Mouse (Mus musculus) kidney, embryonic 15.5 days (tissue): ENCODE results near the gene Naa35. TPM values are rescaled to one million over a fixed set of nuclear protein-coding genes. Genes with fewer than 3 reads are reported as not detected.

Experiments used
- ATAC-seq: fragments of 200-750 bp; cut with Nextera tagmentation; replicated peaks from 2 replicates; pipeline ENCODE4 v1.8.0; 2017; ENCODE audit warnings: moderate TSS enrichment; ENCODE audit not compliant: low FRiP score
- H3K27ac ChIP-seq: fragments of 300-500 bp; sonication (generic); 2 replicates; pipeline ENCODE4 v1.5.1; 2015; ENCODE audit warnings: mild to moderate bottlenecking, inconsistent platforms
- H3K27me3 ChIP-seq: fragments of 300-500 bp; sonication (generic); 2 replicates; pipeline ENCODE4 v1.6.1; 2015; ENCODE audit warnings: inconsistent platforms
- H3K36me3 ChIP-seq: fragments of 300-500 bp; sonication (generic); 2 replicates; pipeline ENCODE4 v1.6.1; 2015; ENCODE audit warnings: inconsistent platforms
- H3K4me1 ChIP-seq: fragments of 300-500 bp; sonication (generic); 2 replicates; pipeline ENCODE4 v1.6.1; 2015; ENCODE audit warnings: inconsistent platforms
- H3K4me2 ChIP-seq: fragments of 300-500 bp; sonication (generic); 2 replicates; pipeline ENCODE4 v1.6.1; 2015; ENCODE audit warnings: moderate library complexity, mild to moderate bottlenecking, inconsistent platforms
- H3K4me3 ChIP-seq: fragments of 300-500 bp; sonication (generic); replicated peaks from 2 replicates; pipeline ENCODE4 v1.5.1; 2015; ENCODE audit warnings: mild to moderate bottlenecking, inconsistent platforms
- H3K9ac ChIP-seq: fragments of 300-500 bp; sonication (generic); 2 replicates; pipeline ENCODE4 v1.6.1; 2015; ENCODE audit warnings: mild to moderate bottlenecking, inconsistent platforms
- H3K9me3 ChIP-seq: fragments of 300-500 bp; sonication (generic); replicated peaks from 2 replicates; pipeline ENCODE4 v1.6.1; 2016; ENCODE audit warnings: inconsistent platforms
- WGBS: fragments of 180-500 bp; shearing (Covaris S2); methylation state at CpG from one replicate; pipeline ENCODE4 v1.1.7; 2015; ENCODE audit warnings: mixed read lengths; 5-methylcytosine and 5-hydroxymethylcytosine counted together
- polyA plus RNA-seq: library from polyadenylated mRNA; unstranded; fragments of >200 nt; fragmentation: Nextera tagmentation; extraction: Ambion mirVana; gene quantifications from 2 replicates; pipeline ENCODE4 v1.2.1, GENCODE M21; 2015

Gene Naa35
- polyA plus RNA-seq, 1 experiment from 2014 or later = 101 TPM

DNA sequence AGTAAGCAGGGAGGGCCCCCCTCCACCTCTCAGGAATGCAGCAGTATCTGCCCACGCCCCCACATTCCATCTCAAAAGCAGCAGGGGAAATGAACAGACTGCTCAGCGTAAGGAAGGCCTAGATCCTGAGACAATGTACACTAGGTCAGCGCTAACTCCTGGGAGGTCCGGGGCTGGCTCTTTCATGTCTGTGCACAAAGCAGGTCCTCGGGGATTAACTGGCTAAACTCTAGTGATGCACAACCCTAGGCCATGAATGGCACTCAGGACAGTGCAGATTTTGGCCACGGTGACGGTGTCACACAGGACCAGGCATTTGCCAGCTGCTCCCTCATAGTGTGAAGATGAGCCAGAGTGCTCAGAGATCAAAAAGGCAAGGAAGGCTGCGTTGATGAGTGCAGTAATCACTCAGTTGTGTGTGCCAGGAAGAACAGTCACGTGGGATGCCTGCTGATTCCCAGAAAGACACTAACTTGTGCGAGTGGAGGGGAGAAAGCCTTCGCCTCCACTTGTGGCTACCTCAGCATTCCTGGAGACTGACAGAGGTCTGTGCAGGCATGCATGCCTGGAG is 61.7 kb downstream of the Naa35 start:
- H3K4me3 ChIP-seq = no peak overlapping the region
- H3K9ac ChIP-seq = no peak overlapping the region
- peak overlapping the region; percentile 52 for H3K27ac ChIP-seq
- H3K4me1 ChIP-seq = peaks cover 38% of the 10 kb centered on the region
- H3K4me2 ChIP-seq = no peak overlapping the region
- peaks cover 19% of the 10 kb centered on the region for H3K36me3 ChIP-seq
- H3K27me3 ChIP-seq = no peaks in the 10 kb centered on the region
- peak; percentile 69 for ATAC-seq
- H3K9me3 ChIP-seq = no peaks in the 10 kb centered on the region
- WGBS = 52% methylated on average over 11 of the region's 11 CpGs

DNA sequence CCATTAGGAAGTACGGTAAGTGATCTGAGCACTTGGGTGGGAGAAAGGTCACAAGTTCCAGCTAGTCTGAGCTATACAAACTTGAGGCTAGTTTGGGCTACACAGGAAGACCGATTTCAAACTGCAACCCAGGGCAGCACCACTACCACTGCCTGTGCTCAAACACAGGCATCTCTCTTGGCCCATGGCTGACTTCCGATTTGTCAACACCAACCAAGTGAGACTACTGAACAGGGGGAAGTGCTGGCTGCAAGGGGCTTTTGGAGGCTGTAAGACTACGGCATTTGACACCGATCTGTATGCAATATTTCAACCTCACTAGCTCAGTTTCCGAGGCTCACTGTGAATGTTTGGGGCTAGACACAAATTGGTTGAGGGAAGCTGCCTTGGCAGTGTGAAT is 62.4 kb downstream of the Naa35 start:
- H3K4me3 ChIP-seq = no peak overlapping the region
- no peak for ATAC-seq
- peaks cover 16% of the 10 kb centered on the region for H3K36me3 ChIP-seq
- no peak overlapping the region for H3K4me2 ChIP-seq
- no peaks in the 10 kb centered on the region for H3K27me3 ChIP-seq
- no peaks in the 10 kb centered on the region for H3K9me3 ChIP-seq
- peak overlapping the region; percentile 52; the same call in 1 of the 2 replicates for H3K27ac ChIP-seq
- WGBS = 72% methylated on average over 6 of the region's 6 CpGs
- peaks cover 42% of the 10 kb centered on the region for H3K4me1 ChIP-seq
- no peak overlapping the region for H3K9ac ChIP-seq

DNA sequence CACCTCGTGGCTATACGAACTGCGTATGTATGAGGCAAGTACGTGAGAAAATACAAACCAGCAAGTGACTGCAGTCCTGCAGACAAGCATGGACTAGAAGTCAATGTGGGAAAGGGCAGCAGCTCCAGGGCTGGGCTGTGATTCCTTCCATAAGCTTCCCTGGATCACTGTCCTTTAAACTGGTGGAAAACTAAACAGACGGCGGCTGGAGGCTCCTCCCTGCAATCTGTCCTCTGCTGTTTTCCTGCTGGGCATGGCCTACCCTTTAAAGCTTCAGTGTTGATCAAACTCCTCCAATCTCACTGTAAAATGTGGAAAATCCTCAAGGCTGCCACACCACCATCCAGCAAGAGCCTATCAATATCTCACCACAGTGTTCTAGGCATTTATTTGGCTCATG is 63.5 kb downstream of the Naa35 start:
- Histone ChIP-seq H3K4me1 (peaks cover 54% of the 10 kb centered on the region), H3K27ac (no peak overlapping the region), H3K36me3 (peaks cover 12% of the 10 kb centered on the region), H3K4me2 (no peak overlapping the region), H3K9me3 (no peaks in the 10 kb centered on the region), H3K9ac (no peak overlapping the region), H3K27me3 (no peaks in the 10 kb centered on the region), H3K4me3 (no peak overlapping the region)
- 92% methylated on average over 6 of the region's 6 CpGs for WGBS
- ATAC-seq = no peak

DNA sequence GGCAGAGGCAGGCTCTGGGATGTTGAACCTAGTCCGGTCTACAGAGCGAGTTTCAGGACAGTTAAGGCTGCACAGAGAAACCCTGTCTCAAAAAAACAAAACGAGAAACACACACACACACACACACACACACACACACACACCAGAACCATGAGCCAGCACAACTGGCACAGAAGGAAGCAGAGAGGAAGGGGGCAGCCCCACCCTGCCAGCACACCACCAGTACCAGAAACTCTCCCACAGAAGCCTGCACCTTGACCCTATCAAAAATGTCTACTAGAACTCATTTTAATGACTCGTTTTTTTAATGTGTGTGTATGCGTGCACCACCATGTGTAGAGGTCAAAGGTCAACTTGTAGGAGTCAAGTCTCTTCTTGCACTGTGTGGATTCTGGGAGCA is 64.7 kb downstream of the Naa35 start:
- no peak overlapping the region for H3K9ac ChIP-seq
- H3K4me3 ChIP-seq = no peak overlapping the region
- no peak overlapping the region for H3K27ac ChIP-seq
- H3K4me2 ChIP-seq = no peak overlapping the region
- WGBS = 68% methylated on average over 5 of the region's 5 CpGs
- no peak for ATAC-seq
- peaks cover 61% of the 10 kb centered on the region for H3K4me1 ChIP-seq
- no peaks in the 10 kb centered on the region for H3K27me3 ChIP-seq
- peaks cover 11% of the 10 kb centered on the region for H3K36me3 ChIP-seq
- no peaks in the 10 kb centered on the region for H3K9me3 ChIP-seq

DNA sequence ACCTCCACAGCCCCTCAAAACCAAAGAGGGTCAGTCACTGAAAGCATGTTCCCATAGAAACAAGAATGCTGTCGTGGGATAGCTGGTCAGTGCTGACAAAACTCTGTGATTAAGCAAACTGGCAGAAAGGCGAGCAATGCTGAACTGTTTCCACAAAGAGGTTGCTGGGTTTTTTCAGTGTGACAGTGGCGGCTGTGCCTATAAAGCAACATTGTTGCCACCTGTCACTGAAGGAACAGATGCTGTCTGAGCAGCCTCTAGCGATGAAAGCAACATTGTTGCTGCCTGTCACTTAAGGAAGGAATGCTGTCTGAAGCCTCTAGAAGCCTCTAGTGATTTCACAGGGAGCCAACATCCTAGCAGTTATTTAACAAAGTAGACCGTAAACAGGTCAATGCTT is 67.6 kb downstream of the Naa35 start:
- 35% methylated on average over 5 of the region's 5 CpGs for WGBS
- no peak overlapping the region for H3K9ac ChIP-seq
- ATAC-seq = no peak

DNA sequence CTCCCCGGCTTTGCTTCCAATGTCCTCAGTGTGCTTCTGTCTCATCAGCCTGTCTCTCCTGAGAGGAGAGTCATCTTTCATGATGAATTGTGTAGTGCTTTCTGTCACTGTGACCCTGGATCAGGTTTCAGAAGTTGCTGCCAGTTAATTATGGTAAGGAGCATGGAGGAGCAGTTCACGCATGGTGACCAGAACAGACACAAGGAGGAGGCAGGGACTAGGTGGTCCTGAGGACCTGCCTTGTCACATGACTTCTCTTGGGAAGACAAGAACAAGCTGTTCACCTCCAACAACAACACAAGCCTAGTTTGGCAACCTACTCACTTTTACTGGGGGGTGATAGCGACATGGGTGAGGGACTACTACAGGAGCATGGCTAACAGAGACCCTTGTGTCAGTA is 68.1 kb downstream of the Naa35 start:
- H3K4me2 ChIP-seq = no peak overlapping the region
- ATAC-seq = peak; percentile 61

More for the DNA sequence above, 67.6 kb downstream of the Naa35 start:
- Histone ChIP-seq H3K4me3 (no peak overlapping the region), H3K27ac (no peak overlapping the region), H3K4me2 (no peak overlapping the region), H3K9me3 (no peaks in the 10 kb centered on the region), H3K36me3 (peaks cover 7% of the 10 kb centered on the region), H3K4me1 (peaks cover 50% of the 10 kb centered on the region), H3K27me3 (no peaks in the 10 kb centered on the region)

DNA sequence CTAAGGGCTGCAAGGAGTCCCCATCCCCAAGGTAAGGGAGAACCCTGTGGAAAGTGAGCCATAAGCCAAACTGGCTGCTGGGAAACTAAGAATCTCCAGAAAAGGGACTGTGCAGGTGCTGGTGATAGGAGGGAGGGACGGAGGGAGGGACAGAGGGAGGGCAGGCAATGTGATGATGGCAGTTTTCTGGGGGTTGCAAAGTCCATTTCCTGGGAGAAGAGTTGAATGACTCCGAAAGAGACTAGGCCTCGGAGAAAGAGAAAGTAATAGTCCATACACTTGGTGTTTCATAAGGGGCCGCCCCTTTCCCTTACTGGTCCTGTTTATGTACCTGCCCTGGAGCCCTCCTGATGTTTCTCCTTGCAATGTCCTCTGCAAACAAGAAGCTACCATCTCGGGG is 69.4 kb downstream of the Naa35 start:
- H3K36me3 ChIP-seq = peaks cover 5% of the 10 kb centered on the region
- H3K9me3 ChIP-seq = no peaks in the 10 kb centered on the region
- H3K27ac ChIP-seq = no peak overlapping the region
- H3K4me2 ChIP-seq = no peak overlapping the region
- no peaks in the 10 kb centered on the region for H3K27me3 ChIP-seq
- H3K9ac ChIP-seq = no peak overlapping the region
- no peak for ATAC-seq
- 90% methylated on average over 5 of the region's 5 CpGs for WGBS
- H3K4me1 ChIP-seq = peaks cover 50% of the 10 kb centered on the region
- no peak overlapping the region for H3K4me3 ChIP-seq

More for the DNA sequence above, 68.1 kb downstream of the Naa35 start:
- no peak overlapping the region for H3K9ac ChIP-seq
- H3K27me3 ChIP-seq = no peaks in the 10 kb centered on the region
- peaks cover 10% of the 10 kb centered on the region for H3K36me3 ChIP-seq
- H3K4me1 ChIP-seq = peaks cover 50% of the 10 kb centered on the region
- no peaks in the 10 kb centered on the region for H3K9me3 ChIP-seq
- WGBS = 36% methylated on average over 3 of the region's 3 CpGs
- H3K4me3 ChIP-seq = no peak overlapping the region
- 0 out of 2 replicates have a peak overlapping the region, but pooled peaks have one; percentile 7 for H3K27ac ChIP-seq

DNA sequence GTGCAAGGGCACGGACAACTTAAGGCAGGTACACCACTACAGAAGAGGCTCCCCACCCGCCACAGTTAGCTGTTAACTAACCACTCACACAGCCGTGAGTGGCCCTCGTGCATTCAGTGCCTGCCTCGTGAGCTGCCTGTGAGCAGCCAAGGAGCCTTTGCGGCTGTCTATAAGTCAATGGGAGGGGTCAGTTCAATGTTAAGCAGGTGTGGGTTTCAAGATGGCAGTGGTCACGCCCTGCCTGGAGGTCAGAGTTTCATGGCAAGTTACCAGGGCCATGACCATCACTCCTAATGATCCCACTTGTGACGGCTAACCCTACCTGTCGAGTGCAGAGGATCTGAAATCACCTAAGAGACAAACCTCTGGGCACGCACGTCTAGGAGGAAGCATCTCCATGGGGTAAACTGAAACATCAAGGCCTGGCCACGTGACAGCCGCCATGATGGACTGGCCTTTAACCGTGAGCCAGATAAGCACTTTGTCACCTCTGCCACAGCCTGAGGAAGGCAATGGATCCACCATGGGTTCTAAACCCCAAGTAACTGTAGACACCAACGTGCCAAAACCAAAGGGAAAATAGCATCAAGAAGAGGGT is 70.8 kb downstream of the Naa35 start:
- H3K27ac ChIP-seq = no peak overlapping the region
- peaks cover 40% of the 10 kb centered on the region for H3K4me1 ChIP-seq
- no peaks in the 10 kb centered on the region for H3K9me3 ChIP-seq
- ATAC-seq = no peak
- no peak overlapping the region for H3K4me2 ChIP-seq
- WGBS = 94% methylated on average over 15 of the region's 15 CpGs
- no peaks in the 10 kb centered on the region for H3K27me3 ChIP-seq
- H3K9ac ChIP-seq = no peak overlapping the region
- 0 out of 2 replicates have a peak, but pooled peaks cover 5% of the 10 kb centered on the region for H3K36me3 ChIP-seq
- no peak overlapping the region for H3K4me3 ChIP-seq

DNA sequence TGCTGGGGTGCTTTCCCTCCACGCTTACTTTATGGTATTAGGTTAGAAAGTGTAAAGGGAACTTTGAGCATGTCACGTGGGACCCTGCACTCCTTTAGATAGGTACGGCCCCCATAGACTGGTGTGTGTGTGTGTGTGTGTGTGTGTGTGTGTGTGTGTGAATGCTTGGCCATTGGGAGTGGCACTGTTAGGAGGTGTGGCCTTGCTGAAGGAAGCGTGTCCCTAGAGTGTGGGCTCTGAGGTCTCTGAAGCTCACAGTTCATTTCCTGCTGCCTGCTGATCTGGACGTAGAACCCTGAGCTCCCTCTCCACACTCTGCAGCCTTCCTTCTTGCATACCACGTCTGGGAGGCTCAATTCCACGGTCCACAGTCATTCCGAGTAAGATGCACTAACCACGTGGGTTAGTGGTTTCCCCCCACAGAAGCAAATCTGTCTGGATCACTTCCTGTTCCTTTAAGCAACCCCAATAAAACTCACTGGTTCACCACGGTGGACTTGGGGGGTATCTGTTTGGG is 71.3 kb downstream of the Naa35 start:
- H3K27ac ChIP-seq = peak overlapping the region; percentile 74; the same call in 1 of the 2 replicates
- H3K4me3 ChIP-seq = no peak overlapping the region
- H3K36me3 ChIP-seq = 0 out of 2 replicates have a peak, but pooled peaks cover 5% of the 10 kb centered on the region
- H3K9me3 ChIP-seq = no peaks in the 10 kb centered on the region
- ATAC-seq = no peak
- H3K4me2 ChIP-seq = no peak overlapping the region
- 58% methylated on average over 10 of the region's 10 CpGs for WGBS
- no peak overlapping the region for H3K9ac ChIP-seq
- H3K4me1 ChIP-seq = peaks cover 34% of the 10 kb centered on the region
- H3K27me3 ChIP-seq = no peaks in the 10 kb centered on the region

DNA sequence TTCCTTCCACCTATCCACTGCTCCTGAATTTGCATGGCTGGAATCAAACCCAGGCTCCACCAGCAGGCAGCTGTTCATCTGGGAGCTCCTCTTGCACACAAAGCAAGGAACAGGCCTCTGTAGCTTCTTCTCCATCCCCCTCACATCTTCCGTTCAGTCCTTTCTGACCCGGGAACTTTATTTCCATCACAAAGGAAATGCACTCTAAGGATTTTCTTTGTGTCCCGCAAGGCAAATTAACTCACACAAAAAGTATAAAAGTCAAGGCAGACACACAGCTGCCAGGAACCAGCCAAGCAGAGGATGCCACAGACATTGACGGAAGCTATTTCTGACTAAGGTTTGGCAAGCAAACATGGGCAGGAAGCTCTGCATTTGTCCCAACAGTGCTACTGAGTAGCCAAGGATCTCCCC is 71.9 kb downstream of the Naa35 start:
- Histone ChIP-seq H3K4me1 (peaks cover 33% of the 10 kb centered on the region), H3K4me3 (no peak overlapping the region), H3K9me3 (no peaks in the 10 kb centered on the region), H3K27ac (peak overlapping the region; percentile 74), H3K36me3 (0 out of 2 replicates have a peak, but pooled peaks cover 8% of the 10 kb centered on the region), H3K4me2 (no peak overlapping the region), H3K9ac (no peak overlapping the region), H3K27me3 (no peaks in the 10 kb centered on the region)
- 61% methylated on average over 4 of the region's 4 CpGs for WGBS
- ATAC-seq = no peak

DNA sequence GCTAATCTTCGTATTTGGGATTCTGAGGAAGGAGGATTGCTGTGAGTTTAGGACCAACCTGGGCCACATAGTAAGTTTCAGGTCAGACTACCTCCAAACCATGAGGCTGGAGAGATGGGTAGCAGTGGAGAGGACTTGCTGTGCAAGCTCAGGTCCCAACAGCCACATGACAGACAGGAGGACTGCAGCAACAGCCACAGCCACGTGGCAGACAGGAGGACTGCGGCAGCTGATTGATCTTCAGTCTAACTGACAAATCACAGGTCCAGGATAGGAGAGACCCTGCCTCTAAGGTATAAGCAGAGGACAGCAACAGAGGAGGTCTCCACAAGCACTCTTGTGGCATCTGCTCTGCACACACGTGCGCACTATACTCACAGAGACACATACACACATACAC is 72.7 kb downstream of the Naa35 start:
- peaks cover 25% of the 10 kb centered on the region for H3K4me1 ChIP-seq
- no peaks in the 10 kb centered on the region for H3K9me3 ChIP-seq
- H3K4me2 ChIP-seq = no peak overlapping the region
- H3K27ac ChIP-seq = no peak overlapping the region
- H3K9ac ChIP-seq = no peak overlapping the region
- H3K4me3 ChIP-seq = no peak overlapping the region
- no peaks in the 10 kb centered on the region for H3K27me3 ChIP-seq
- ATAC-seq = no peak
- 87% methylated on average over 5 of the region's 5 CpGs for WGBS
- peaks cover 11% of the 10 kb centered on the region; the same call in 1 of the 2 replicates for H3K36me3 ChIP-seq

DNA sequence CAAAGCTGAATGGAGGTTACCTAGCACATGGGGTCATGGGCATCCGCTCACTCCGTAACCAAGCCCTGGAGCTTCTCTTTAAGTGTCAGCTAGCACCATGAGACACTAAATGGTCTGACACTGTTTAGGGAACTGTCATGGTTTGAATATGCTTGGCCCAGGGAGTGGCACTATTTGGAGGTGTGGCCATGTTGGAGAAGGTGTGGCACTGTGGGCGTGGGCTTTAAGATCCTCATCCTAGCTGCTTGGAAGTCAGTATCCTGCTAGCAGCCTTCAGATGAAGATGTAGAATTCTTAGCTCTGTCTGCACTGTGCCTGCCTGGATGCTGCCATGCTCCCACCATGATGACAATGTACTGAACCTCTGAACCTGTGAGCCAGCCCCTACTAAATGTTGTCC is 75.3 kb downstream of the Naa35 start:
- Histone ChIP-seq H3K4me2 (no peak overlapping the region), H3K9me3 (no peaks in the 10 kb centered on the region), H3K27me3 (no peaks in the 10 kb centered on the region), H3K4me3 (no peak overlapping the region), H3K27ac (no peak overlapping the region), H3K36me3 (peaks cover 23% of the 10 kb centered on the region), H3K9ac (no peak overlapping the region), H3K4me1 (peaks cover 23% of the 10 kb centered on the region)
- 96% methylated on average over 3 of the region's 3 CpGs for WGBS
- ATAC-seq = no peak
